Mouse (Mus musculus) forebrain, embryonic 15.5 days (tissue): ENCODE data around the gene 2210017I01Rik. TPM values are rescaled to one million over a fixed set of nuclear protein-coding genes. Genes with fewer than 3 reads are reported as not detected.

Experiments used
- polyA plus RNA-seq: library from polyadenylated mRNA; unstranded; fragments of >200 nt; fragmentation: Nextera tagmentation; extraction: Ambion mirVana; gene quantifications from 2 replicates; pipeline ENCODE4 v1.2.1, GENCODE M21; 2015

Gene 2210017I01Rik
- polyA plus RNA-seq, 1 experiment from 2014 or later, result not detected

Other genes with a start within 250 kb of the 2210017I01Rik start
- not detected in 2 replicates for gene Sprr2f, start 242.3 kb downstream of the 2210017I01Rik start, polyA plus RNA-seq
- not detected in 2 replicates for gene Sprr2h, start 221.8 kb downstream of the 2210017I01Rik start, polyA plus RNA-seq
- gene Sprr2i, start 199.5 kb downstream of the 2210017I01Rik start, polyA plus RNA-seq, result not detected in 2 replicates
- gene Sprr2j-ps, start 189.4 kb downstream of the 2210017I01Rik start, polyA plus RNA-seq, result not detected in 2 replicates
- gene Gm9774, start 178.1 kb downstream of the 2210017I01Rik start, polyA plus RNA-seq, result 6.7 and 7.1 TPM in 2 replicates
- gene Sprr2k, start 174.9 kb downstream of the 2210017I01Rik start, polyA plus RNA-seq, result not detected in 2 replicates
- not detected in 2 replicates for gene Sprr1b, start 168.7 kb downstream of the 2210017I01Rik start, polyA plus RNA-seq
- not detected in 2 replicates for gene Sprr3, start 148.8 kb downstream of the 2210017I01Rik start, polyA plus RNA-seq
- not detected in 2 replicates for gene Sprr1a, start 121.6 kb downstream of the 2210017I01Rik start, polyA plus RNA-seq
- gene Sprr4, start 107.0 kb downstream of the 2210017I01Rik start, polyA plus RNA-seq, result not detected in 2 replicates
- not detected in 2 replicates for gene 2310046K23Rik, start 73.0 kb downstream of the 2210017I01Rik start, polyA plus RNA-seq
- not detected in 2 replicates for gene Ivl, start 33.8 kb downstream of the 2210017I01Rik start, polyA plus RNA-seq
- gene Smcp, start 18.5 kb downstream of the 2210017I01Rik start, polyA plus RNA-seq, result not detected in 2 replicates
- gene Lce6a, start 14.2 kb upstream of the 2210017I01Rik start, polyA plus RNA-seq, result not detected in 2 replicates
- not detected in 2 replicates for gene Lce1a1, start 40.8 kb upstream of the 2210017I01Rik start, polyA plus RNA-seq
- gene Lce1b, start 49.4 kb upstream of the 2210017I01Rik start, polyA plus RNA-seq, result not detected in 2 replicates
- gene Lce1a2, start 62.8 kb upstream of the 2210017I01Rik start, polyA plus RNA-seq, result not detected in 2 replicates
- not detected in 2 replicates for gene Lce1c, start 71.8 kb upstream of the 2210017I01Rik start, polyA plus RNA-seq
- gene Lce1d, start 79.7 kb upstream of the 2210017I01Rik start, polyA plus RNA-seq, result not detected in 2 replicates
- gene Lce1e, start 101.6 kb upstream of the 2210017I01Rik start, polyA plus RNA-seq, result not detected in 2 replicates
- not detected in 2 replicates for gene Lce1f, start 112.9 kb upstream of the 2210017I01Rik start, polyA plus RNA-seq
- gene Gm38119, start 131.6 kb upstream of the 2210017I01Rik start, polyA plus RNA-seq, result not detected in 2 replicates
- gene Lce1g, start 144.8 kb upstream of the 2210017I01Rik start, polyA plus RNA-seq, result not detected in 2 replicates
- not detected in 2 replicates for gene Lce1h, start 157.6 kb upstream of the 2210017I01Rik start, polyA plus RNA-seq
- not detected in 2 replicates for gene Lce1i, start 171.4 kb upstream of the 2210017I01Rik start, polyA plus RNA-seq
- gene Lce1j, start 183.0 kb upstream of the 2210017I01Rik start, polyA plus RNA-seq, result not detected in 2 replicates
- not detected in 2 replicates for gene Lce1k, start 200.4 kb upstream of the 2210017I01Rik start, polyA plus RNA-seq
- not detected in 2 replicates for gene Kprp, start 219.8 kb upstream of the 2210017I01Rik start, polyA plus RNA-seq
- not detected in 2 replicates for gene Lce1l, start 243.8 kb upstream of the 2210017I01Rik start, polyA plus RNA-seq